Mouse (Mus musculus) ES-Bruce4 (cell line): ENCODE data around the gene Mad2l1bp.

Experiments
- CTCF ChIP-seq: IDR thresholded peaks from one replicate; pipeline ENCODE4 v1.8.1; 2011; ENCODE audit warnings: low read depth, low read length
- POLR2A ChIP-seq: IDR thresholded peaks from one replicate; pipeline ENCODE4 v1.8.1; 2011; ENCODE audit warnings: low read length; ENCODE audit not compliant: insufficient read depth

DNA sequence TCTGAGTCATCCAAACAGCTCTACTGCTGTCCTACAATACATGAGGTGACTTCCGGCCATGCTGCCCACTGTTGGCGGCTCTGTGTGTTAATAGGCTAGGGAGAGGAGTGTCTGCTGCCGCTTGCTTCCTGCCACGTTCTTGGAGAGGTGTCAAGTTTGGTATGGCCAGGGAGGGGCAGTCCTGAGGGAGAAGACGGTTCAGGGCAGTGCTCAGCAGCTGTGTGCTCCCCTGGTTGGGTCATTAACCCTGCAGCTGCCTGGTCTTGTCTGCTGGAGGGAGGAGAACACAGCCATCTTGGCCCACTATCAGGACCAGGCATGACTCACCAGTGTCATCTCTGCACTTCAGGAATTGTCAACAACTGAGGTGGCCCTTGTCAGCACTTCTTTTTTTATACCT is 15.0 kb upstream of the Mad2l1bp start:
- TF ChIP-seq CTCF: no peak
- TF ChIP-seq POLR2A: no peak
